Mouse (Mus musculus): Measurements from ENCODE around the gene Fpgs.

GRCm38 (mm10) chr2:32729547-32729946 is 25.6 kb upstream of the Fpgs start:
- TF ChIP-seq CTCF (IDR thresholded peaks at IDR 0.05; ENCODE audit: low read depth), result no peak
- no peak for TF ChIP-seq EP300 (IDR thresholded peaks at IDR 0.05; ENCODE audit: low read depth)

Measured in liver, embryonic 14.5 days (tissue).